Mouse (Mus musculus) heart, embryonic 12.5 days (tissue): ENCODE measurements around the gene Mxd4. TPM values are rescaled to one million over a fixed set of nuclear protein-coding genes. Genes with fewer than 3 reads are reported as not detected.

Experiments
- polyA plus RNA-seq: library from polyadenylated mRNA; unstranded; fragments of >200 nt; fragmentation: Nextera tagmentation; extraction: Ambion mirVana; gene quantifications from 2 replicates; pipeline ENCODE4 v1.2.1, GENCODE M21; 2016

Gene Mxd4
- polyA plus RNA-seq, 1 experiment from 2014 or later = 23.8 TPM

Other genes with a start within 250 kb of the Mxd4 start
- 93.7 and 97.0 TPM in 2 replicates for gene Gm1673, start 204.3 kb downstream of the Mxd4 start, polyA plus RNA-seq
- 0.64 and 0.73 TPM in 2 replicates for gene Nat8l, start 191.7 kb downstream of the Mxd4 start, polyA plus RNA-seq
- gene Poln, start 18.3 kb downstream of the Mxd4 start, polyA plus RNA-seq = 0.37 and 0.40 TPM in 2 replicates
- 30.8 and 32.0 TPM in 2 replicates for gene Haus3, start 18.2 kb downstream of the Mxd4 start, polyA plus RNA-seq
- gene Zfyve28, start 100.7 kb upstream of the Mxd4 start, polyA plus RNA-seq = 0.28 and 0.37 TPM in 2 replicates
- 0.08 TPM in 1 of 2 replicates, not detected in the other for gene Cfap99, start 100.9 kb upstream of the Mxd4 start, polyA plus RNA-seq
- gene Rnf4, start 148.6 kb upstream of the Mxd4 start, polyA plus RNA-seq = 125 and 130 TPM in 2 replicates
- 7.8 and 8.5 TPM in 2 replicates for gene Fam193a, start 182.2 kb upstream of the Mxd4 start, polyA plus RNA-seq